Mouse (Mus musculus): ENCODE data around the gene Cilp2. TPM values are rescaled to one million over a fixed set of nuclear protein-coding genes. Genes with fewer than 3 reads are reported as not detected.
A peak's percentile ranks its signal among the peaks of the same experiment; 100 is the strongest.

The Cilp2 gene
- polyA plus RNA-seq, 1 experiment from 2014 or later = 0.25 TPM

DNA sequence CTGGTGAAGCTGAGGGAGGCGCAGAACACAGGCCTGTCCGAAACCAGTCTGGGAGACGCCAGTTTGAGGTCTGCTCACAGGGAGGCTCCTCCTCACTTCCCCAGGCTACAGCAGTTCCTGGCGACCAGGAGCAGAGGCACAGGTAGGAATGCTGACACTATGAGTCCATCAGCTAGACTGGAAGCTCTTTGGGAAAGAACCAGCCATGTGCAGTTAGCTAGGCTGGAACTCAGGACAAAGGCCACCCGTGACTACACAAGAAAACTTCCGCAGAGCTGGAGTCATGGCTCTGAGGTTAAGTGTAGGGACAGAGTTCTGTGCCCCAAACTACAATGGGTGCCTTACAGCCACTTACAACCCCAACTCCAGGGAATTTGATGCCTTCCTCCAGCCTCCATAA is 10.4 kb upstream of the Cilp2 start:
- no peaks in the 10 kb centered on the region for H3K9me3 ChIP-seq (ENCODE audit: control insufficient read depth)
- TF ChIP-seq CTCF (IDR thresholded peaks at IDR 0.05; ENCODE audit: low read depth) = no peak
- no peaks in the 10 kb centered on the region for H3K27me3 ChIP-seq (replicated peaks; ENCODE audit: control insufficient read depth, insufficient read depth, low read length)
- ATAC-seq = no peak
- no peak overlapping the region for H3K4me3 ChIP-seq (ENCODE audit: low read depth, low read length)
- H3K36me3 ChIP-seq (ENCODE audit: control insufficient read depth, insufficient read depth) = peaks cover 28% of the 10 kb centered on the region; the same call in 1 of the 2 replicates
- no peak overlapping the region for H3K4me2 ChIP-seq (replicated peaks; ENCODE audit: low read depth)
- H3K9ac ChIP-seq (ENCODE audit: low read depth, low read length) = no peak overlapping the region
- no peak overlapping the region for H3K27ac ChIP-seq (ENCODE audit: low read depth, low read length)
- WGBS = 76% methylated on average over 6 of the region's 6 CpGs
- peaks cover 5% of the 10 kb centered on the region; the same call in 1 of the 2 replicates for H3K4me1 ChIP-seq (replicated peaks; ENCODE audit: control insufficient read depth, insufficient read depth, low read length)

- TF ChIP-seq CTCF (IDR thresholded peaks at IDR 0.05; ENCODE audit: low read depth) = no peak
- Histone ChIP-seq H3K4me2 (replicated peaks; ENCODE audit: low read depth) (no peak overlapping the region), H3K9me3 (ENCODE audit: control insufficient read depth) (no peaks in the 10 kb centered on the region), H3K27ac (ENCODE audit: low read depth, low read length) (no peak overlapping the region), H3K36me3 (ENCODE audit: control insufficient read depth, insufficient read depth) (peaks cover 36% of the 10 kb centered on the region; the same call in 1 of the 2 replicates), H3K4me3 (ENCODE audit: low read depth, low read length) (no peak overlapping the region), H3K27me3 (replicated peaks; ENCODE audit: control insufficient read depth, insufficient read depth, low read length) (no peaks in the 10 kb centered on the region), H3K9ac (ENCODE audit: low read depth, low read length) (no peak overlapping the region), H3K4me1 (replicated peaks; ENCODE audit: control insufficient read depth, insufficient read depth, low read length) (peaks cover 5% of the 10 kb centered on the region; the same call in 1 of the 2 replicates)
- ATAC-seq = no peak
- 72% methylated on average over 4 of the region's 4 CpGs for WGBS
Measured at GRCm38 (mm10) chr8:69895772-69896451, 8.4 kb upstream of the Cilp2 start.

DNA sequence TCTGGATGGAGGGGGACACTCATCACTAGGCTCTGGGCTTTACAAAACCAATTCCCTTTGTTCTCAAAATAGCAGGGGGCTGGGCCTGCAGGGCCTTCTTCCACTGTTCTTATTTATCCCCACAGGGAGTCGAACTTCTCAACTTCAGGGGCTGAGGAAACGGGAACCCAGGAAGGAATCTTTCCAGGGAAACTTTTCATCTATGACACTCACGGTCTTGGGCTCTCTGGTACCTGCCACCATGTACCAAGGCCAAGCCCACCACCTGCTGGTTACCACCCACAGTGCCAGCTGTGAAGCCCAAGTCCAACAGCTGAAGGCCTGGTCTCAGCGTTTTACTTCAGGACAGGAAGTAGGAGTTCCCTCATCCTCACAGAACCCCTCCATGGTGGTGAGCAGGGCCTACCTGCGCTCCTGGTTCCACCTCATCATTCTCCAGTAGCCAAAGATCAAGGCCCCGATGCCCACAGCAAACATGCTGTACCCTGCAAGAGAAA is 7.4 kb upstream of the Cilp2 start:
- Histone ChIP-seq H3K4me3 (ENCODE audit: low read depth, low read length) (no peak overlapping the region), H3K27ac (ENCODE audit: low read depth, low read length) (no peak overlapping the region), H3K27me3 (replicated peaks; ENCODE audit: control insufficient read depth, insufficient read depth, low read length) (peaks cover 8% of the 10 kb centered on the region), H3K4me1 (replicated peaks; ENCODE audit: control insufficient read depth, insufficient read depth, low read length) (peaks cover 2% of the 10 kb centered on the region; the same call in 1 of the 2 replicates), H3K9ac (ENCODE audit: low read depth, low read length) (no peak overlapping the region), H3K4me2 (replicated peaks; ENCODE audit: low read depth) (no peak overlapping the region), H3K9me3 (ENCODE audit: control insufficient read depth) (no peaks in the 10 kb centered on the region), H3K36me3 (ENCODE audit: control insufficient read depth, insufficient read depth) (peaks cover 36% of the 10 kb centered on the region; the same call in 1 of the 2 replicates)
- TF ChIP-seq CTCF (IDR thresholded peaks at IDR 0.05; ENCODE audit: low read depth) = no peak
- 70% methylated on average over 6 of the region's 6 CpGs for WGBS
- ATAC-seq = no peak

DNA sequence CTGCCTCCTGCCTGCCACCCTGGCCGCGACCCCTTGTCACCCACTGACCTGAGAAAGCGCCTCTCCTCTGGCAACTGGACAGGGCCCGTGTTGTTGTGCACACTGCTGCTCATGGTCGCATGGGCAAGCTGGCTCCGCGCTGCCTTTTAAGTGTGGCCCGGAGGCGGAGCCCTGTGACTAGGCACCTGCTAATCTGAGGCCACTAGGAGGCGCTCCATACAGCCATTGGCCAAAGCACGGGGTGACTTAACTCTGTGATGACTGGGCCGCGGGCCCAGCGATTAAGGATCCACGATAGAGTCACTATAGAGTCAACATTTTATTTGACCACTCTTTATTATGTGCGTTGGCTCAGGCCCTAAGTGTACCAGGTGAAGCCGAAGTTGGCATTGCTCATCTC is 6.4 kb upstream of the Cilp2 start:
- Histone ChIP-seq H3K27me3 (replicated peaks; ENCODE audit: control insufficient read depth, insufficient read depth, low read length) (peaks cover 18% of the 10 kb centered on the region), H3K4me1 (replicated peaks; ENCODE audit: control insufficient read depth, insufficient read depth, low read length) (peaks cover 2% of the 10 kb centered on the region; the same call in 1 of the 2 replicates), H3K27ac (ENCODE audit: low read depth, low read length) (no peak overlapping the region), H3K4me2 (replicated peaks; ENCODE audit: low read depth) (no peak overlapping the region), H3K4me3 (ENCODE audit: low read depth, low read length) (no peak overlapping the region), H3K9ac (ENCODE audit: low read depth, low read length) (no peak overlapping the region), H3K36me3 (ENCODE audit: control insufficient read depth, insufficient read depth) (peaks cover 36% of the 10 kb centered on the region; the same call in 1 of the 2 replicates), H3K9me3 (ENCODE audit: control insufficient read depth) (no peaks in the 10 kb centered on the region)
- ATAC-seq = peak; percentile 29; the same call in 1 of the 2 replicates
- TF ChIP-seq CTCF (IDR thresholded peaks at IDR 0.05; ENCODE audit: low read depth) = peak; percentile 77
- WGBS = 50% methylated on average over 17 of the region's 17 CpGs

GRCm38 (mm10) chr8:69890813-69891241 is 3.3 kb upstream of the Cilp2 start:
- peaks cover 48% of the 10 kb centered on the region for H3K27me3 ChIP-seq (replicated peaks; ENCODE audit: control insufficient read depth, insufficient read depth, low read length)
- peaks cover 31% of the 10 kb centered on the region; the same call in 1 of the 2 replicates for H3K36me3 ChIP-seq (ENCODE audit: control insufficient read depth, insufficient read depth)
- H3K4me2 ChIP-seq (replicated peaks; ENCODE audit: low read depth) = no peak overlapping the region
- no peaks in the 10 kb centered on the region for H3K9me3 ChIP-seq (ENCODE audit: control insufficient read depth)
- no peak overlapping the region for H3K9ac ChIP-seq (ENCODE audit: low read depth, low read length)
- ATAC-seq = no peak
- peak; percentile 84 for TF ChIP-seq CTCF (IDR thresholded peaks at IDR 0.05; ENCODE audit: low read depth)
- no peak overlapping the region for H3K27ac ChIP-seq (ENCODE audit: low read depth, low read length)
- no peak overlapping the region for H3K4me3 ChIP-seq (ENCODE audit: low read depth, low read length)
- H3K4me1 ChIP-seq (replicated peaks; ENCODE audit: control insufficient read depth, insufficient read depth, low read length) = peaks cover 4% of the 10 kb centered on the region; the same call in 1 of the 2 replicates
- WGBS = 52% methylated on average over 19 of the region's 19 CpGs

GRCm38 (mm10) chr8:69888902-69889301 is 1.4 kb upstream of the Cilp2 start:
- peaks cover 19% of the 10 kb centered on the region; the same call in 1 of the 2 replicates for H3K36me3 ChIP-seq (ENCODE audit: control insufficient read depth, insufficient read depth)
- WGBS = 2% methylated on average over 32 of the region's 32 CpGs
- H3K9ac ChIP-seq (ENCODE audit: low read depth, low read length) = no peak overlapping the region
- peaks cover 68% of the 10 kb centered on the region for H3K27me3 ChIP-seq (replicated peaks; ENCODE audit: control insufficient read depth, insufficient read depth, low read length)
- peak overlapping the region; percentile 32 for H3K4me3 ChIP-seq (ENCODE audit: low read depth, low read length)
- TF ChIP-seq CTCF (IDR thresholded peaks at IDR 0.05; ENCODE audit: low read depth) = no peak
- H3K4me2 ChIP-seq (replicated peaks; ENCODE audit: low read depth) = peak overlapping the region; percentile 51
- ATAC-seq = no peak
- peaks cover 4% of the 10 kb centered on the region; the same call in 1 of the 2 replicates for H3K4me1 ChIP-seq (replicated peaks; ENCODE audit: control insufficient read depth, insufficient read depth, low read length)
- no peak overlapping the region for H3K27ac ChIP-seq (ENCODE audit: low read depth, low read length)
- H3K9me3 ChIP-seq (ENCODE audit: control insufficient read depth) = no peaks in the 10 kb centered on the region
